Mouse (Mus musculus) intestine, embryonic 14.5 days (tissue): ENCODE data around the gene Siglec1. TPM values are rescaled to one million over a fixed set of nuclear protein-coding genes. Genes with fewer than 3 reads are reported as not detected.
A peak's percentile ranks its signal among the peaks of the same experiment; 100 is the strongest.
"Not testable (repeated sequence)": the region's sequence is repeated elsewhere in the genome, so short reads cannot be mapped to it uniquely, and the experiment has no call there.

Source experiments
- ATAC-seq: fragments of 200-750 bp; cut with Nextera tagmentation; replicated peaks from 2 replicates; pipeline ENCODE4 v1.8.0; 2017; ENCODE audit warnings: low read depth, moderate number of reproducible peaks, moderate TSS enrichment, moderate library complexity; ENCODE audit not compliant: low FRiP score, low TSS enrichment
- DNase-seq: peaks from one replicate; pipeline ENCODE4 v3.0.0-alpha.2; 2018; ENCODE audit warnings: low spot score
- H3K27ac ChIP-seq: fragments of 300-500 bp; sonication (generic); 2 replicates; pipeline ENCODE4 v1.5.1; 2014; ENCODE audit warnings: low read depth, mild to moderate bottlenecking, control low read depth
- H3K27me3 ChIP-seq: fragments of 300-500 bp; sonication (generic); replicated peaks from 2 replicates; pipeline ENCODE4 v1.6.1; 2014; ENCODE audit warnings: low read length, control low read depth; ENCODE audit not compliant: control insufficient read depth, insufficient read depth
- H3K36me3 ChIP-seq: fragments of 300-500 bp; sonication (generic); 2 replicates; pipeline ENCODE4 v1.6.1; 2014; ENCODE audit warnings: low read length, control low read depth; ENCODE audit not compliant: control insufficient read depth, insufficient read depth
- H3K4me1 ChIP-seq: fragments of 300-500 bp; sonication (generic); replicated peaks from 2 replicates; pipeline ENCODE4 v1.6.1; 2014; ENCODE audit warnings: low read length, control low read depth, mixed read lengths; ENCODE audit not compliant: control insufficient read depth, insufficient read depth
- H3K4me2 ChIP-seq: fragments of 300-500 bp; sonication (generic); 2 replicates; pipeline ENCODE4 v1.6.1; 2014; ENCODE audit warnings: low read length
- H3K4me3 ChIP-seq: fragments of 300-500 bp; sonication (generic); 2 replicates; pipeline ENCODE4 v1.5.1; 2014; ENCODE audit warnings: low read depth, low read length, control low read depth, mixed read lengths
- H3K9ac ChIP-seq: fragments of 300-500 bp; sonication (generic); 2 replicates; pipeline ENCODE4 v1.6.1; 2014; ENCODE audit warnings: mild to moderate bottlenecking, low read length
- H3K9me3 ChIP-seq: fragments of 300-500 bp; sonication (generic); 2 replicates; pipeline ENCODE4 v1.6.1; 2016; ENCODE audit warnings: low read length, control low read depth; ENCODE audit not compliant: control insufficient read depth
- WGBS: fragments of 180-500 bp; shearing (Covaris S2); extraction: QIAGEN DNeasy Blood & Tissue Kit; methylation state at CpG from one replicate; pipeline ENCODE4 v1.1.7; 2014; 5-methylcytosine and 5-hydroxymethylcytosine counted together
- polyA plus RNA-seq: library from polyadenylated mRNA; unstranded; fragments of >200 nt; fragmentation: Nextera tagmentation; extraction: Ambion mirVana; gene quantifications from 2 replicates; pipeline ENCODE4 v1.2.1, GENCODE M21; 2014

Siglec1 gene
- polyA plus RNA-seq, 1 experiment from 2014 or later: 0.41 TPM

- not testable (repeated sequence) for H3K36me3 ChIP-seq, H3K9me3 ChIP-seq, H3K9ac ChIP-seq, H3K4me1 ChIP-seq, H3K27ac ChIP-seq, DNase-seq, H3K4me3 ChIP-seq, ATAC-seq, H3K4me2 ChIP-seq, H3K27me3 ChIP-seq
- WGBS: 64% methylated on average over 4 of the region's 4 CpGs
Observed at GRCm38 (mm10) chr2:131105061-131105460, 18.5 kb upstream of the Siglec1 start.

- 84% methylated on average over 4 of the region's 4 CpGs for WGBS
- ATAC-seq (no peak), DNase-seq (no peak)
- Histone ChIP-seq H3K4me1 (no peaks in the 10 kb centered on the region), H3K9ac (no peak overlapping the region), H3K27ac (no peak overlapping the region), H3K4me2 (no peak overlapping the region), H3K4me3 (no peak overlapping the region), H3K36me3 (no peaks in the 10 kb centered on the region), H3K27me3 (no peaks in the 10 kb centered on the region), H3K9me3 (0 out of 2 replicates have a peak, but pooled peaks cover 2% of the 10 kb centered on the region)
Observed at GRCm38 (mm10) chr2:131104021-131104420, 17.5 kb upstream of the Siglec1 start.

GRCm38 (mm10) chr2:131101530-131101929 is 15.0 kb upstream of the Siglec1 start:
- Histone ChIP-seq H3K9me3 (no peaks in the 10 kb centered on the region), H3K4me1 (no peaks in the 10 kb centered on the region), H3K27me3 (no peaks in the 10 kb centered on the region), H3K9ac (no peak overlapping the region), H3K36me3 (no peaks in the 10 kb centered on the region), H3K4me2 (no peak overlapping the region), H3K27ac (no peak overlapping the region), H3K4me3 (no peak overlapping the region)
- DNase-seq: no peak
- no peak for ATAC-seq
- WGBS: 80% methylated on average over 3 of the region's 3 CpGs

GRCm38 (mm10) chr2:131097087-131097486 is 10.5 kb upstream of the Siglec1 start:
- no peak overlapping the region for H3K9ac ChIP-seq
- ATAC-seq (no peak), DNase-seq (no peak)
- H3K27ac ChIP-seq: peak overlapping the region; percentile 69; the same call in 1 of the 2 replicates
- H3K9me3 ChIP-seq: no peaks in the 10 kb centered on the region
- peak overlapping the region; percentile 36; the same call in 1 of the 2 replicates for H3K4me2 ChIP-seq
- no peaks in the 10 kb centered on the region for H3K27me3 ChIP-seq
- no peak overlapping the region for H3K4me3 ChIP-seq
- H3K4me1 ChIP-seq: peaks cover 7% of the 10 kb centered on the region; the same call in 1 of the 2 replicates
- 83% methylated on average over 4 of the region's 4 CpGs for WGBS
- no peaks in the 10 kb centered on the region for H3K36me3 ChIP-seq

GRCm38 (mm10) chr2:131096101-131096795 is 9.7 kb upstream of the Siglec1 start:
- Histone ChIP-seq H3K27me3 (no peaks in the 10 kb centered on the region), H3K4me1 (peaks cover 7% of the 10 kb centered on the region; the same call in 1 of the 2 replicates), H3K9ac (no peak overlapping the region), H3K4me2 (peak overlapping the region; percentile 36), H3K27ac (peak overlapping the region; percentile 69), H3K36me3 (no peaks in the 10 kb centered on the region), H3K4me3 (0 out of 2 replicates have a peak overlapping the region, but pooled peaks have one; percentile 0), H3K9me3 (no peaks in the 10 kb centered on the region)
- ATAC-seq: peak; percentile 73
- 10% methylated on average over 9 of the region's 9 CpGs for WGBS
- DNase-seq: peak; percentile 71

GRCm38 (mm10) chr2:131094823-131095222 is 8.3 kb upstream of the Siglec1 start:
- H3K27me3 ChIP-seq: no peaks in the 10 kb centered on the region
- H3K9ac ChIP-seq: no peak overlapping the region
- peaks cover 7% of the 10 kb centered on the region; the same call in 1 of the 2 replicates for H3K4me1 ChIP-seq
- no peak overlapping the region for H3K4me3 ChIP-seq
- no peaks in the 10 kb centered on the region for H3K9me3 ChIP-seq
- 0% methylated on average over 1 of the region's 1 CpGs for WGBS
- no peak overlapping the region for H3K27ac ChIP-seq
- no peak overlapping the region for H3K4me2 ChIP-seq
- no peaks in the 10 kb centered on the region for H3K36me3 ChIP-seq
- DNase-seq: peak; percentile 87
- ATAC-seq: 0 out of 2 replicates have a peak, but pooled peaks have one; percentile 29

- Histone ChIP-seq H3K4me2 (no peak overlapping the region), H3K36me3 (no peaks in the 10 kb centered on the region), H3K27ac (no peak overlapping the region), H3K9ac (no peak overlapping the region), H3K27me3 (no peaks in the 10 kb centered on the region), H3K4me3 (no peak overlapping the region), H3K9me3 (no peaks in the 10 kb centered on the region), H3K4me1 (peaks cover 7% of the 10 kb centered on the region; the same call in 1 of the 2 replicates)
- DNase-seq (no peak), ATAC-seq (no peak)
- WGBS: 87% methylated on average over 5 of the region's 5 CpGs
Observed at GRCm38 (mm10) chr2:131093577-131093976, 7.0 kb upstream of the Siglec1 start.

- Histone ChIP-seq H3K27me3 (no peaks in the 10 kb centered on the region), H3K27ac (no peak overlapping the region), H3K4me1 (peaks cover under 1% of the 10 kb centered on the region; the same call in 1 of the 2 replicates), H3K9ac (no peak overlapping the region), H3K4me3 (no peak overlapping the region), H3K36me3 (no peaks in the 10 kb centered on the region), H3K9me3 (no peaks in the 10 kb centered on the region), H3K4me2 (no peak overlapping the region)
- DNase-seq: no peak
- ATAC-seq: no peak
- WGBS: 67% methylated on average over 3 of the region's 3 CpGs
Observed at GRCm38 (mm10) chr2:131090852-131091251, 4.3 kb upstream of the Siglec1 start.

- Histone ChIP-seq H3K27me3 (no peaks in the 10 kb centered on the region), H3K4me3 (no peak overlapping the region), H3K4me1 (no peaks in the 10 kb centered on the region), H3K4me2 (no peak overlapping the region), H3K9me3 (no peaks in the 10 kb centered on the region), H3K9ac (no peak overlapping the region), H3K27ac (no peak overlapping the region), H3K36me3 (no peaks in the 10 kb centered on the region)
- DNase-seq: no peak
- WGBS: 65% methylated on average over 1 of the region's 1 CpGs
- ATAC-seq: no peak
Observed at GRCm38 (mm10) chr2:131089634-131090033, 3.1 kb upstream of the Siglec1 start.
